Mouse (Mus musculus) embryonic facial prominence, embryonic 12.5 days (tissue): ENCODE measurements around the gene Spata45. TPM values are rescaled to one million over a fixed set of nuclear protein-coding genes. Genes with fewer than 3 reads are reported as not detected.

Experiments used
- ATAC-seq: fragments of 200-750 bp; cut with Nextera tagmentation; 2 replicates; pipeline ENCODE4 v1.8.0; 2017; ENCODE audit not compliant: insufficient number of reproducible peaks, insufficient read depth, low FRiP score, low TSS enrichment
- H3K27ac ChIP-seq: fragments of 300-500 bp; sonication (generic); 2 replicates; pipeline ENCODE4 v1.5.1; 2016; ENCODE audit warnings: mild to moderate bottlenecking
- H3K27me3 ChIP-seq: fragments of 300-500 bp; sonication (generic); 2 replicates; pipeline ENCODE4 v1.6.1; 2016; ENCODE audit warnings: mild to moderate bottlenecking, moderate library complexity
- H3K36me3 ChIP-seq: fragments of 300-500 bp; sonication (generic); 2 replicates; pipeline ENCODE4 v1.6.1; 2016; ENCODE audit warnings: mild to moderate bottlenecking
- H3K4me1 ChIP-seq: fragments of 300-500 bp; sonication (generic); 2 replicates; pipeline ENCODE4 v1.6.1; 2016
- H3K4me2 ChIP-seq: fragments of 300-500 bp; sonication (generic); replicated peaks from 2 replicates; pipeline ENCODE4 v1.6.1; 2016; ENCODE audit warnings: mild to moderate bottlenecking, moderate library complexity
- H3K4me3 ChIP-seq: fragments of 300-500 bp; sonication (generic); 2 replicates; pipeline ENCODE4 v1.5.1; 2016; ENCODE audit warnings: mild to moderate bottlenecking
- H3K9ac ChIP-seq: fragments of 300-500 bp; sonication (generic); 2 replicates; pipeline ENCODE4 v1.6.1; 2016; ENCODE audit warnings: mild to moderate bottlenecking, moderate library complexity
- H3K9me3 ChIP-seq: fragments of 300-500 bp; sonication (generic); 2 replicates; pipeline ENCODE4 v1.6.1; 2016; ENCODE audit warnings: mild to moderate bottlenecking, moderate library complexity
- WGBS: fragments of 180-500 bp; shearing (Covaris S2); methylation state at CpG from one replicate; pipeline ENCODE4 v1.1.7; 2016; 5-methylcytosine and 5-hydroxymethylcytosine counted together
- polyA plus RNA-seq: library from polyadenylated mRNA; unstranded; fragments of >200 nt; fragmentation: Nextera tagmentation; extraction: Ambion mirVana; gene quantifications from 2 replicates; pipeline ENCODE4 v1.2.1, GENCODE M21; 2016

The Spata45 gene
- polyA plus RNA-seq, 1 experiment from 2014 or later: not detected

GRCm38 (mm10) chr1:191070259-191070658 lies 33.8 kb downstream of the Spata45 start:
- Histone ChIP-seq H3K4me1 (no peaks in the 10 kb centered on the region), H3K9ac (no peak overlapping the region), H3K9me3 (no peaks in the 10 kb centered on the region), H3K4me3 (no peak overlapping the region), H3K27ac (no peak overlapping the region), H3K27me3 (no peaks in the 10 kb centered on the region), H3K36me3 (peaks cover 82% of the 10 kb centered on the region), H3K4me2 (no peak overlapping the region)
- WGBS: 91% methylated on average over 4 of the region's 4 CpGs
- ATAC-seq: no peak

GRCm38 (mm10) chr1:191071613-191072012 lies 35.2 kb downstream of the Spata45 start:
- peaks cover 71% of the 10 kb centered on the region for H3K36me3 ChIP-seq
- H3K9me3 ChIP-seq: no peaks in the 10 kb centered on the region
- no peak overlapping the region for H3K27ac ChIP-seq
- no peak overlapping the region for H3K9ac ChIP-seq
- no peaks in the 10 kb centered on the region for H3K4me1 ChIP-seq
- ATAC-seq: no peak
- no peak overlapping the region for H3K4me3 ChIP-seq
- H3K27me3 ChIP-seq: no peaks in the 10 kb centered on the region
- no peak overlapping the region for H3K4me2 ChIP-seq
- WGBS: 90% methylated on average over 6 of the region's 6 CpGs

GRCm38 (mm10) chr1:191072329-191072913 lies 36.0 kb downstream of the Spata45 start:
- Histone ChIP-seq H3K9ac (no peak overlapping the region), H3K4me3 (no peak overlapping the region), H3K27me3 (no peaks in the 10 kb centered on the region), H3K36me3 (peaks cover 74% of the 10 kb centered on the region), H3K4me2 (no peak overlapping the region), H3K9me3 (no peaks in the 10 kb centered on the region), H3K4me1 (no peaks in the 10 kb centered on the region), H3K27ac (no peak overlapping the region)
- WGBS: 92% methylated on average over 16 of the region's 16 CpGs
- ATAC-seq: no peak

- no peaks in the 10 kb centered on the region for H3K9me3 ChIP-seq
- no peak overlapping the region for H3K4me3 ChIP-seq
- no peak overlapping the region for H3K9ac ChIP-seq
- H3K27ac ChIP-seq: no peak overlapping the region
- no peaks in the 10 kb centered on the region for H3K4me1 ChIP-seq
- 88% methylated on average over 6 of the region's 6 CpGs for WGBS
- H3K4me2 ChIP-seq: no peak overlapping the region
- peaks cover 74% of the 10 kb centered on the region for H3K36me3 ChIP-seq
- no peaks in the 10 kb centered on the region for H3K27me3 ChIP-seq
- no peak for ATAC-seq
Observed at GRCm38 (mm10) chr1:191073001-191073400, 36.6 kb downstream of the Spata45 start.

GRCm38 (mm10) chr1:191073486-191073885 lies 37.0 kb downstream of the Spata45 start:
- WGBS: 87% methylated on average over 4 of the region's 4 CpGs
- H3K4me3 ChIP-seq: no peak overlapping the region
- no peaks in the 10 kb centered on the region for H3K9me3 ChIP-seq
- no peak overlapping the region for H3K9ac ChIP-seq
- peaks cover 74% of the 10 kb centered on the region for H3K36me3 ChIP-seq
- no peak for ATAC-seq
- no peaks in the 10 kb centered on the region for H3K4me1 ChIP-seq
- H3K4me2 ChIP-seq: no peak overlapping the region
- no peak overlapping the region for H3K27ac ChIP-seq
- no peaks in the 10 kb centered on the region for H3K27me3 ChIP-seq

GRCm38 (mm10) chr1:191075199-191075883 lies 38.9 kb downstream of the Spata45 start:
- no peaks in the 10 kb centered on the region for H3K9me3 ChIP-seq
- no peaks in the 10 kb centered on the region for H3K27me3 ChIP-seq
- H3K36me3 ChIP-seq: peaks cover 69% of the 10 kb centered on the region
- H3K4me1 ChIP-seq: no peaks in the 10 kb centered on the region
- no peak overlapping the region for H3K4me3 ChIP-seq
- no peak overlapping the region for H3K27ac ChIP-seq
- H3K9ac ChIP-seq: no peak overlapping the region
- H3K4me2 ChIP-seq: no peak overlapping the region
- 63% methylated on average over 10 of the region's 10 CpGs for WGBS
- ATAC-seq: no peak

GRCm38 (mm10) chr1:191083230-191083629 lies 46.8 kb downstream of the Spata45 start:
- no peak for ATAC-seq
- WGBS: 92% methylated on average over 8 of the region's 8 CpGs
- Histone ChIP-seq H3K36me3 (peaks cover 57% of the 10 kb centered on the region), H3K9ac (no peak overlapping the region), H3K27ac (no peak overlapping the region), H3K4me3 (no peak overlapping the region), H3K4me1 (no peaks in the 10 kb centered on the region), H3K27me3 (no peaks in the 10 kb centered on the region), H3K9me3 (no peaks in the 10 kb centered on the region), H3K4me2 (no peak overlapping the region)

- H3K27ac ChIP-seq: no peak overlapping the region
- no peak overlapping the region for H3K9ac ChIP-seq
- no peaks in the 10 kb centered on the region for H3K27me3 ChIP-seq
- H3K4me1 ChIP-seq: no peaks in the 10 kb centered on the region
- H3K36me3 ChIP-seq: peaks cover 43% of the 10 kb centered on the region
- no peak for ATAC-seq
- H3K4me3 ChIP-seq: no peak overlapping the region
- no peak overlapping the region for H3K4me2 ChIP-seq
- H3K9me3 ChIP-seq: no peaks in the 10 kb centered on the region
- 73% methylated on average over 5 of the region's 5 CpGs for WGBS
Observed at GRCm38 (mm10) chr1:191084951-191085559, 48.6 kb downstream of the Spata45 start.

GRCm38 (mm10) chr1:191085597-191085996 lies 49.2 kb downstream of the Spata45 start:
- Histone ChIP-seq H3K9me3 (no peaks in the 10 kb centered on the region), H3K27ac (no peak overlapping the region), H3K4me2 (no peak overlapping the region), H3K27me3 (no peaks in the 10 kb centered on the region), H3K36me3 (peaks cover 39% of the 10 kb centered on the region), H3K4me3 (no peak overlapping the region), H3K4me1 (no peaks in the 10 kb centered on the region), H3K9ac (no peak overlapping the region)
- 88% methylated on average over 12 of the region's 12 CpGs for WGBS
- no peak for ATAC-seq

GRCm38 (mm10) chr1:191086304-191086878 lies 50.0 kb downstream of the Spata45 start:
- 89% methylated on average over 7 of the region's 7 CpGs for WGBS
- H3K4me2 ChIP-seq: no peak overlapping the region
- no peaks in the 10 kb centered on the region for H3K9me3 ChIP-seq
- no peaks in the 10 kb centered on the region for H3K27me3 ChIP-seq
- no peaks in the 10 kb centered on the region for H3K4me1 ChIP-seq
- H3K4me3 ChIP-seq: no peak overlapping the region
- no peak for ATAC-seq
- H3K36me3 ChIP-seq: peaks cover 35% of the 10 kb centered on the region
- H3K27ac ChIP-seq: no peak overlapping the region
- H3K9ac ChIP-seq: no peak overlapping the region

GRCm38 (mm10) chr1:191086960-191087359 lies 50.5 kb downstream of the Spata45 start:
- no peak for ATAC-seq
- Histone ChIP-seq H3K36me3 (peaks cover 33% of the 10 kb centered on the region), H3K9me3 (no peaks in the 10 kb centered on the region), H3K4me1 (no peaks in the 10 kb centered on the region), H3K27ac (no peak overlapping the region), H3K4me2 (no peak overlapping the region), H3K27me3 (no peaks in the 10 kb centered on the region), H3K4me3 (no peak overlapping the region), H3K9ac (no peak overlapping the region)
- WGBS: 80% methylated on average over 8 of the region's 8 CpGs

GRCm38 (mm10) chr1:191087955-191088354 lies 51.5 kb downstream of the Spata45 start:
- ATAC-seq: no peak
- Histone ChIP-seq H3K4me3 (no peak overlapping the region), H3K4me2 (no peak overlapping the region), H3K36me3 (peaks cover 26% of the 10 kb centered on the region), H3K9ac (no peak overlapping the region), H3K27me3 (no peaks in the 10 kb centered on the region), H3K4me1 (no peaks in the 10 kb centered on the region), H3K9me3 (no peaks in the 10 kb centered on the region), H3K27ac (no peak overlapping the region)
- 81% methylated on average over 5 of the region's 5 CpGs for WGBS
